Mouse (Mus musculus) cerebellum, adult 2 months (tissue): Measurements from ENCODE around the gene Loxl3. TPM values are rescaled to one million over a fixed set of nuclear protein-coding genes. Genes with fewer than 3 reads are reported as not detected.

Source experiments
- DNase-seq, 2 experiments: peaks; one replicate each; pipeline ENCODE4 v3.0.0; 2021
- H3K27ac ChIP-seq: fragments of 200-500 bp; 2 replicates; pipeline ENCODE4 v1.5.1; 2012; ENCODE audit warnings: low read length, control low read depth, inconsistent platforms; ENCODE audit not compliant: insufficient read depth
- H3K27me3 ChIP-seq: fragments of 200-500 bp; 2 replicates; pipeline ENCODE4 v1.6.1; 2012; ENCODE audit warnings: inconsistent platforms, mild to moderate bottlenecking, low read length, moderate library complexity; ENCODE audit not compliant: control insufficient read depth, insufficient read depth
- H3K4me1 ChIP-seq: fragments of 200-500 bp; 2 replicates; pipeline ENCODE4 v1.6.1; 2011; ENCODE audit warnings: low read length; ENCODE audit not compliant: control insufficient read depth, insufficient read depth
- H3K4me3 ChIP-seq: fragments of 200-500 bp; replicated peaks from 2 replicates; pipeline ENCODE3; 2011; ENCODE audit warnings: mild to moderate bottlenecking, low read depth, low read length, control low read depth; ENCODE audit not compliant: insufficient read depth
- CTCF ChIP-seq: fragments of 200-500 bp; IDR thresholded peaks from 2 replicates; pipeline ENCODE4 v1.5.1; 2011; ENCODE audit warnings: low read depth, mild to moderate bottlenecking, control low read depth, low read length, moderate library complexity, borderline replicate concordance; ENCODE audit not compliant: insufficient read depth
- POLR2A ChIP-seq: fragments of 200-500 bp; IDR thresholded peaks from 2 replicates; pipeline ENCODE4 v1.6.1; 2011; ENCODE audit warnings: low read length, control low read depth, borderline replicate concordance; ENCODE audit not compliant: insufficient read depth
- WGBS: fragments of 180-500 bp; shearing (Covaris S2); methylation state at CpG from one replicate; pipeline ENCODE4 v1.1.7; 2018; 5-methylcytosine and 5-hydroxymethylcytosine counted together
- polyA plus RNA-seq: library from polyadenylated mRNA; depleted of rRNA; stranded (reverse); fragments of >200 nt; gene quantifications from 2 replicates; pipeline ENCODE4 v1.2.3, GENCODE M21; 2012

Loxl3 gene
- polyA plus RNA-seq, 1 experiment: 3.8 TPM

DNA sequence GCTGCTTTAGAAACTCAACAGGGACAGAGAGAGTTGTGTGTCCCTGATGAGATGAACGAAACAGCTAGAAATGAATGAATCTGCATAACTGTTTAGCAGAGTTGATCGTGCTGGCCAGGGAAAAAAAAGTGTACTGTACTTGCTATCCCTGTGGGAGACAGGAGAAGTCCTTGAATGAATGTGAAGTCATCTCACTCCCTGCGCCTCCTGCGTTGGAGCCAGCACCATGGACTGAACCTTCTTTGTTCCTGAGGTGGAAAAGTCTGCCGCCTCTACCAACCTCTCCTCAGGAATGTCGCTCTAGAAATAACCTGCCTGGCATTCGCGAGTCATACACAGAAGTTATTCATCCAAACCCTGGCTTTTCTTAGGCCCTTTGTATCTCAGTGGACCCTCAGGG lies 34.0 kb upstream of the Loxl3 start:
- no peaks in the 10 kb centered on the region for H3K4me1 ChIP-seq
- TF ChIP-seq CTCF (no peak), POLR2A (no peak)
- no peak for DNase-seq
- no peak overlapping the region for H3K27ac ChIP-seq
- no peaks in the 10 kb centered on the region for H3K27me3 ChIP-seq
- no peak overlapping the region for H3K4me3 ChIP-seq
- WGBS: 65% methylated on average over 8 of the region's 8 CpGs

DNA sequence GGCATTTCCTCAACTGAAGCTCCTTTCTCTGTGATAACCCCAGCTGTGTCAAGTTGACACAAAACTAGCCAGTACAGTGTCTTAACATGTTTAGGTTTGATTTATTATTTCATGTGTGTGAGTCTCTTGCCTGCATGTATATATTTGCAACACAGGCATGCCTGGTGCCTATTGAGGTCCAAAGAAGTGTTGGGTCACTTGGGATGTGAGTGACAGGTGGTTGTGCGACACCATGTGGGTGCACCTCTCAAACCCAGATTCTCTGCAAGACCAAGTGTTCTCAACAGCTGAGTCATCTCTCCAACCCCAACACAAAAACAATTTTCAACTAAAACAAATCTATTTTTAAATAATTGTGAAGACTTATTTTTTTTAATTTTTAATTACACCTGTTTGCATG lies 30.9 kb upstream of the Loxl3 start:
- H3K4me3 ChIP-seq: no peak overlapping the region
- TF ChIP-seq CTCF (no peak), POLR2A (no peak)
- 88% methylated on average over 1 of the region's 1 CpGs for WGBS
- no peak for DNase-seq
- no peak overlapping the region for H3K27ac ChIP-seq
- H3K27me3 ChIP-seq: no peaks in the 10 kb centered on the region
- no peaks in the 10 kb centered on the region for H3K4me1 ChIP-seq

DNA sequence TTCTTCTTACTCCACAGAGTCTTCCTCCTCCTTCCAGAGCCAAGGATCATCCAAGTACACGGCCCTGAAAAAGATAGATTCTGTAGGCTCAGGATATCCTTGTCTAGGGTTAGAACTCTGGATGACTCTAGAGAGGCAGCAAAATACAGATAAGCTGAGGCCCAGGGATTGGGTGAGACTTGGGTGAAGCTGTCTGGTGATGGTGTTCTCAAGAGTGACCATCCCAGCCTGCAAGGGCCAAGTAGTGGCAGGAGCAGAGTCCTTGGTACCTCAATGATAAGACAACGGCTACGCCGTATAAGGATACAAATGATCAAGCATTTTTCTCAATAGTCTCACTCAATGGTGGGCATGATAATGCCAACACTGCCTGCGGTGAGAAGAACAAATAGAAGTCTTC lies 30.1 kb upstream of the Loxl3 start:
- TF ChIP-seq CTCF: no peak
- H3K27ac ChIP-seq: no peak overlapping the region

DNA sequence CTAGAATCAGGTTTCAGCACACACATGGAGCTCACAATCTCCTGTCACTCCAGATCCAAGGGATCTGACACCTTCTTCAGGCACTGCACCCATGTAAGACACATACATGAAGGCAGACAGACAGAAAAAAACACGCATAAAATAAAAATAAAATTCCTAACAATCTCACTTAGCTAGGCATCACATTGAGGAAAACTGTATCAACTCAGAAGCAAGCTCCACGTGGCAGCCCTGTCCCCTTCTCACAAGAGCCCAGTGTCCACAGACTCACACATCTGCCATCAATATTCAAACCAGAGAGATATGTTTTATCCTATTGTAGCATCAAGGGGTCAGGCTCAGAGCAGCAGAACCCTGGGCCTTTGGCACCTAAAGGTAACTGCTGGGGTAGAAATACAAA lies 29.7 kb upstream of the Loxl3 start:
- no peak for DNase-seq
- WGBS: 71% methylated on average over 2 of the region's 2 CpGs
- Histone ChIP-seq H3K4me1 (no peaks in the 10 kb centered on the region), H3K4me3 (no peak overlapping the region), H3K27ac (no peak overlapping the region), H3K27me3 (no peaks in the 10 kb centered on the region)
- TF ChIP-seq POLR2A: no peak
- TF ChIP-seq CTCF: no peak

More for the DNA sequence above, 30.1 kb upstream of the Loxl3 start:
- Histone ChIP-seq H3K4me3 (no peak overlapping the region), H3K4me1 (no peaks in the 10 kb centered on the region), H3K27me3 (no peaks in the 10 kb centered on the region)
- DNase-seq: no peak
- 80% methylated on average over 5 of the region's 5 CpGs for WGBS

DNA sequence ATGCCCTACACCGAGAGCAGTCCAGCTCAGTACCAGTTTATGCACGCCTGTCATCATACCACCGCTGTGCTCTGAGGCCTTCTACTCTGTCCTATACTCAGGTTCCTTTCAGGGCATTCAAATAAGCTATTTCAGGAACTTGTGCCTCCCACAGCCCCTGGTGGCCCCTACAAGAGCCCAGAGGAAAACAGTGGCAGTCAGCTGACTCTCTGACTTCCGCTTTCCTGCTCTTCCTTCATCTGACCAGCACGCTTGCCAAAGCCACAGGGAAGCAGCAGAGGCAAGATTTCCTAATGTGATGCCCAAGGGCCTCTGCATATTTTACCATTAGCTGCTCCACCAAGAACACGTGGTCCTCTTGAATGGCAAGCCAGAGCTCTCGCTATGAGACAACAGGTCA lies 29.1 kb upstream of the Loxl3 start:
- TF ChIP-seq CTCF (no peak), POLR2A (no peak)
- no peak for DNase-seq
- WGBS: 48% methylated on average over 7 of the region's 7 CpGs
- no peaks in the 10 kb centered on the region for H3K27me3 ChIP-seq
- no peak overlapping the region for H3K4me3 ChIP-seq
- H3K4me1 ChIP-seq: no peaks in the 10 kb centered on the region
- no peak overlapping the region for H3K27ac ChIP-seq

DNA sequence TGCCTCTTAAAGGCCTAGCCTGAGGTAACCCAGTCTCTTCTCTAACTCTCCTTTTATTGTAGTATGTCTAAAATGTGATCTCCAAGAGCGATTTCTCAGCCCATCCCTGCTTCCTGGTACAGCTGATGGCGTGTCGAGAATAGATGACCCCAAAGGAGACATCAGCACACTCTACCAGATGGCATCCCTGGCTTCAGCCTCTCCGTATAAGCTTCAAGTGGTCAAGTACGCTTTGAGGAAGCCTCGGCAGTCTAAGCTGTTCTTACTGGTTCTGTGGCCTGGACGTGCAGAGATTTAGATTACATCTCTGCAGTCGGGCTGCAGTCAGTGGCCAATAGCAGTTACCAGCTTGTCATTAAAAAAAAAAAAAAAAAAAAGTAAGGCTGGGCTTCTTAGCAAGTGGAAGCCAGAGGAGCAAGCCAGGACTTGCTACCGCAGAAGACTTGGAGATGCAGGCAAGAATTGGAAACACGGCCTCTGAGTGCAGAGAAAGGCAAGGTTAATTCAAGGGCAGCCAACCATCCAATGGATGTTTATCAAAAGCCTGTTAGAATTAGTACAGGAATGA lies 28.4 kb upstream of the Loxl3 start:
- Histone ChIP-seq H3K4me3 (no peak overlapping the region), H3K27ac (no peak overlapping the region), H3K4me1 (no peaks in the 10 kb centered on the region), H3K27me3 (no peaks in the 10 kb centered on the region)
- TF ChIP-seq POLR2A (no peak), CTCF (no peak)
- DNase-seq: no peak
- WGBS: 81% methylated on average over 10 of the region's 10 CpGs

DNA sequence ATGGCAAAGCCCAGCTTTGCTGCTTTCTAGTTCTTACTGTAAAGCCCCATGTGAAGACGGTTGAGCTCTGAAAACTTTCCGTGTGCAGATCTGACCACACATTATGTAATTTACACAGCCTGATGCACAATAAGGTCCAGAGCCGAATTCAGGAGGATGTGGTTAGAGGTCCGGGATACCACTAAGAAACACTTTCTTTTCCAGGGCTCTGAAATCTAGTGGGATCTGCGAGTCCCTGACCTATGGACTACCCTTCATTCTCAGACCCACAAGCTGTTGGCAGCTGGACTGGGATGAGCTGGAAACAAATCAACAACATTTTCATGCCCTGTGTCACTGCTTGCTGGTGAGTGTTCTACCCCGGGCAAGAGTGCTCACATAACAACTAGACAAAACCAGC lies 27.9 kb upstream of the Loxl3 start:
- H3K4me3 ChIP-seq: no peak overlapping the region
- no peak for TF ChIP-seq POLR2A
- TF ChIP-seq CTCF: no peak
- no peaks in the 10 kb centered on the region for H3K4me1 ChIP-seq
- H3K27me3 ChIP-seq: no peaks in the 10 kb centered on the region
- DNase-seq: no peak
- H3K27ac ChIP-seq: no peak overlapping the region
- WGBS: 81% methylated on average over 6 of the region's 6 CpGs

DNA sequence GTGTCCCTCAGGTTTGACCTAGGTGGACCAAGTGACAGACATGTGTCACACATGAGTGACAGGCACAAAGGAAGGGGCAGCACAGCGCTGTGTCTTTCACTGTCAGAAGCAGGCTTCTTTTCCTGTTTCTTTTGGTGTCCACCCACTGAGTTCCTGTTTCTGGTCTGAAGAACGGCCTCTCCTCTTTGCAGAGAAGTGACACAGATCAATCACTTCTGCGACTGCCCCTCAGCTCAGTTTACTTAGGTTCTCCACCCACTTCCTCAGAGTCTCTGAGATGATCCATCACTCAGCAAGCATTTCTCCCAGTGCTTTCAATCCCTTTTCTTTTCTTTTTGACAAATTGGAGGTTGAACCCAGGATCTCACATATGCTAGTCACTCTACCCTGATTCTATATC lies 25.3 kb upstream of the Loxl3 start:
- no peaks in the 10 kb centered on the region for H3K4me1 ChIP-seq
- 75% methylated on average over 3 of the region's 3 CpGs for WGBS
- H3K4me3 ChIP-seq: no peak overlapping the region
- H3K27me3 ChIP-seq: no peaks in the 10 kb centered on the region
- no peak overlapping the region for H3K27ac ChIP-seq
- TF ChIP-seq CTCF (no peak), POLR2A (no peak)
- DNase-seq: no peak
